Mouse (Mus musculus) heart, embryonic 13.5 days (tissue): ENCODE data around the gene Olfr525. TPM values are rescaled to one million over a fixed set of nuclear protein-coding genes. Genes with fewer than 3 reads are reported as not detected.

Experiments
- polyA plus RNA-seq: library from polyadenylated mRNA; unstranded; fragments of >200 nt; fragmentation: Nextera tagmentation; extraction: Ambion mirVana; gene quantifications from 2 replicates; pipeline ENCODE4 v1.2.1, GENCODE M21; 2015

Olfr525 gene
- polyA plus RNA-seq, 1 experiment from 2014 or later: not detected

Other genes starting within 250 kb of the Olfr525 start
- 0.25 and 0.66 TPM in 2 replicates for gene Caly, start 238.3 kb upstream of the Olfr525 start, polyA plus RNA-seq
- gene Prap1, start 227.5 kb upstream of the Olfr525 start, polyA plus RNA-seq: 0.33 TPM in 1 of 2 replicates, not detected in the other
- 74.4 and 80.9 TPM in 2 replicates for gene Fuom, start 218.4 kb upstream of the Olfr525 start, polyA plus RNA-seq
- gene Paox, start 205.1 kb upstream of the Olfr525 start, polyA plus RNA-seq: 10.9 and 14.4 TPM in 2 replicates
- gene Echs1, start 204.4 kb upstream of the Olfr525 start, polyA plus RNA-seq: 169 and 182 TPM in 2 replicates
- 27.2 and 30.5 TPM in 2 replicates for gene Mtg1, start 183.3 kb upstream of the Olfr525 start, polyA plus RNA-seq
- 0.10 TPM in 1 of 2 replicates, not detected in the other for gene Sprn, start 166.0 kb upstream of the Olfr525 start, polyA plus RNA-seq
- gene Olfr522, start 156.1 kb upstream of the Olfr525 start, polyA plus RNA-seq: not detected in 2 replicates
- not detected in 2 replicates for gene Olfr523, start 147.6 kb upstream of the Olfr525 start, polyA plus RNA-seq
- gene Olfr524, start 114.9 kb upstream of the Olfr525 start, polyA plus RNA-seq: not detected in 2 replicates
- gene Cd163l1, start 102.6 kb upstream of the Olfr525 start, polyA plus RNA-seq: 0.39 TPM in 1 of 2 replicates, not detected in the other
- gene 5830411N06Rik, start 73.6 kb upstream of the Olfr525 start, polyA plus RNA-seq: not detected in 2 replicates
- gene Olfr527, start 13.2 kb downstream of the Olfr525 start, polyA plus RNA-seq: not detected in 2 replicates
- gene Olfr60, start 40.8 kb downstream of the Olfr525 start, polyA plus RNA-seq: not detected in 2 replicates
- gene Olfr530, start 55.5 kb downstream of the Olfr525 start, polyA plus RNA-seq: not detected in 2 replicates
- not detected in 2 replicates for gene Olfr531, start 82.1 kb downstream of the Olfr525 start, polyA plus RNA-seq
- not detected in 2 replicates for gene Olfr532, start 100.8 kb downstream of the Olfr525 start, polyA plus RNA-seq
- not detected in 2 replicates for gene Olfr533, start 142.5 kb downstream of the Olfr525 start, polyA plus RNA-seq
- not detected in 2 replicates for gene Olfr535, start 163.4 kb downstream of the Olfr525 start, polyA plus RNA-seq
- not detected in 2 replicates for gene Olfr536, start 186.5 kb downstream of the Olfr525 start, polyA plus RNA-seq
- not detected in 2 replicates for gene Olfr538, start 247.0 kb downstream of the Olfr525 start, polyA plus RNA-seq